ENCODE assay signal across 33 mouse cellular contexts in the genomic region with DNA sequence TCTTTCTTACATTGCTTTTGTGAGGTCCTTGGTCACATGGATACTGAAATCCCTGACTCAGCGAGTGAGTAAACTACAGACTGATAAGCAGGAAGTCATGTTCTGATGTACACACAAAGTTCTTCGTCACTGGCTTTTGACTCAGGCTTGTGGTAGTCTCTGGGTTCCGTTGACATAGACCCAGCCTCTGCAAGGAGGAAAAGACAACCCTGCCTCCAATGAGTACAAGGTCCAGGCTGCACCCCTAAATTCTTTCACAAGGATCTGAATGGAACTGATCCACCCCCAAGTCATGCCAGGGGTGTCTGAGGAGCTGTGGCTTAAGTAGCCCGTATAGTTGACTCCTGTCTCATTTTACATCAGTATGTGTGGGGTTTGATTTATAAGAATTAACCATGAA. TPM values are rescaled to one million over a fixed set of nuclear protein-coding genes. Genes with fewer than 3 reads are reported as not detected.
"Had no signal": no experiment of that assay in that cellular context is flagged by ENCODE, and none has a peak within 500 bp of the region (broad histone marks: within the 10 kb centered on the region; RNA-seq: fewer than 3 reads in every experiment).

No protein-coding gene starts in this region.

- H3K27me3 ChIP-seq: limb, embryonic 13.5 days; liver, embryonic 12.5 days; liver, embryonic 15.5 days had no signal

- DNase-seq: kidney, adult 11 months; kidney, adult 8-10 months; kidney, postnatal 25 days; layer of hippocampus, adult 9-11 months; liver; lung, adult 2 months; lung, postnatal 14 days; lung, postnatal 4 days; midbrain, embryonic 14.5 days; right cerebral cortex, adult 18-20 months; right cerebral cortex, postnatal 25 days; spleen, adult 18-20 months; thymus, adult 18-20 months; thymus, postnatal 36 days had no signal

- H3K27ac ChIP-seq: kidney, postnatal 0 days; layer of hippocampus, adult 2 months; limb, embryonic 10.5 days; limb, embryonic 13.5 days; liver, embryonic 12.5 days; liver, embryonic 15.5 days had no signal

- H3K9me3 ChIP-seq: limb, embryonic 10.5 days; limb, embryonic 13.5 days; liver, embryonic 12.5 days; liver, embryonic 15.5 days had no signal

- H3K36me3 ChIP-seq: limb, embryonic 10.5 days; limb, embryonic 13.5 days; liver, embryonic 12.5 days; liver, embryonic 15.5 days had no signal

- H3K4me1 ChIP-seq: limb, embryonic 13.5 days; liver, embryonic 12.5 days; liver, embryonic 15.5 days had no signal

- H3K9ac ChIP-seq: limb, embryonic 13.5 days; liver, embryonic 12.5 days; liver, embryonic 15.5 days had no signal

- H3K4me3 ChIP-seq: layer of hippocampus, adult 2 months; limb, embryonic 10.5 days; limb, embryonic 13.5 days; liver, embryonic 12.5 days; liver, embryonic 15.5 days had no signal

- H3K4me2 ChIP-seq: limb, embryonic 13.5 days; liver, embryonic 12.5 days; liver, embryonic 15.5 days; midbrain, embryonic 11.5 days had no signal

- ATAC-seq: liver, embryonic 12.5 days had no signal

RNA-seq across cellular contexts. Expression of a gene that starts 3.5 kb away (rescaled TPM):
- total RNA-seq: layer of hippocampus, adult 2 months; layer of hippocampus, postnatal 25 days; left cerebral cortex, adult 18-20 months; left cerebral cortex, postnatal 25 days; megakaryocyte progenitor cell, adult 5-6 weeks; megakaryocyte-erythroid progenitor cell, adult 5-6 weeks had no signal
- polyA plus RNA-seq: midbrain, embryonic 11.5 days; neural tube, embryonic 11.5 days; neural tube, embryonic 14.5 days had no signal

RNA-seq across cellular contexts. Expression of a gene that starts 24.7 kb away (rescaled TPM):
- total RNA-seq: layer of hippocampus, adult 2 months; layer of hippocampus, postnatal 25 days; left cerebral cortex, adult 18-20 months; left cerebral cortex, postnatal 25 days; megakaryocyte progenitor cell, adult 5-6 weeks; megakaryocyte-erythroid progenitor cell, adult 5-6 weeks; midbrain, postnatal 0 days had no signal
- polyA plus RNA-seq: large intestine, adult 2 months; limb, embryonic 13.5 days; liver, embryonic 12.5 days; liver, embryonic 15.5 days; lung, adult 2 months; lung, embryonic 16.5 days; midbrain, embryonic 11.5 days; midbrain, embryonic 14.5 days; midbrain, postnatal 0 days; neural tube, embryonic 11.5 days; neural tube, embryonic 14.5 days; urinary bladder, adult 2 months had no signal

RNA-seq across cellular contexts. Expression of a gene that starts 46.5 kb away (rescaled TPM):
- total RNA-seq: layer of hippocampus, adult 2 months; layer of hippocampus, postnatal 25 days; left cerebral cortex, adult 18-20 months; left cerebral cortex, postnatal 25 days; megakaryocyte progenitor cell, adult 5-6 weeks; megakaryocyte-erythroid progenitor cell, adult 5-6 weeks; midbrain, postnatal 0 days had no signal
- polyA plus RNA-seq: kidney, postnatal 0 days; large intestine, adult 2 months; limb, embryonic 10.5 days; limb, embryonic 13.5 days; liver, embryonic 12.5 days; liver, embryonic 15.5 days; lung, adult 2 months; lung, embryonic 16.5 days; midbrain, embryonic 11.5 days; midbrain, embryonic 14.5 days; midbrain, postnatal 0 days; neural tube, embryonic 11.5 days; neural tube, embryonic 14.5 days; testis, adult 2 months; urinary bladder, adult 2 months had no signal

RNA-seq across cellular contexts. Expression of a gene that starts 54.2 kb away (rescaled TPM):
- total RNA-seq: layer of hippocampus, adult 2 months; layer of hippocampus, postnatal 25 days; left cerebral cortex, adult 18-20 months; left cerebral cortex, postnatal 25 days; megakaryocyte progenitor cell, adult 5-6 weeks; megakaryocyte-erythroid progenitor cell, adult 5-6 weeks; midbrain, postnatal 0 days had no signal
- polyA plus RNA-seq: kidney, postnatal 0 days; large intestine, adult 2 months; limb, embryonic 10.5 days; limb, embryonic 13.5 days; liver, embryonic 12.5 days; liver, embryonic 15.5 days; lung, embryonic 16.5 days; midbrain, embryonic 11.5 days; midbrain, embryonic 14.5 days; midbrain, postnatal 0 days; neural tube, embryonic 11.5 days; neural tube, embryonic 14.5 days; testis, adult 2 months; urinary bladder, adult 2 months had no signal

RNA-seq across cellular contexts. Expression of a gene that starts 58.5 kb away (rescaled TPM):
- total RNA-seq: layer of hippocampus, adult 2 months; layer of hippocampus, postnatal 25 days; left cerebral cortex, adult 18-20 months; left cerebral cortex, postnatal 25 days; megakaryocyte progenitor cell, adult 5-6 weeks; megakaryocyte-erythroid progenitor cell, adult 5-6 weeks; midbrain, postnatal 0 days had no signal
- polyA plus RNA-seq: lung, adult 2 months had no signal
